Mouse (Mus musculus) erythroid progenitor cell, adult 5-6 weeks (primary cell): ENCODE measurements around the gene Ptprq. TPM values are rescaled to one million over a fixed set of nuclear protein-coding genes. Genes with fewer than 3 reads are reported as not detected.

Experiments used
- ATAC-seq: replicated peaks from 2 replicates; pipeline ENCODE4 v1.8.0; 2016; ENCODE audit warnings: moderate number of reproducible peaks, mild to moderate bottlenecking, moderate TSS enrichment, inconsistent platforms; ENCODE audit not compliant: poor library complexity, low FRiP score, severe bottlenecking
- total RNA-seq, 2 experiments: library from RNA; stranded (forward) in 1 of 2; stranded (reverse) in 1 of 2; fragments of 150-400 nt in 1 of 2; fragments of 186-747, 209-891 nt in 1 of 2; gene quantifications; 2 replicates each; pipeline versions ENCODE4 v1.2.3 to v1.2.4; 2015 to 2017; ENCODE audit warnings: low replicate concordance in 2 of 2

Gene Ptprq
- total RNA-seq, 2 experiments from 2014 or later: not detected

DNA sequence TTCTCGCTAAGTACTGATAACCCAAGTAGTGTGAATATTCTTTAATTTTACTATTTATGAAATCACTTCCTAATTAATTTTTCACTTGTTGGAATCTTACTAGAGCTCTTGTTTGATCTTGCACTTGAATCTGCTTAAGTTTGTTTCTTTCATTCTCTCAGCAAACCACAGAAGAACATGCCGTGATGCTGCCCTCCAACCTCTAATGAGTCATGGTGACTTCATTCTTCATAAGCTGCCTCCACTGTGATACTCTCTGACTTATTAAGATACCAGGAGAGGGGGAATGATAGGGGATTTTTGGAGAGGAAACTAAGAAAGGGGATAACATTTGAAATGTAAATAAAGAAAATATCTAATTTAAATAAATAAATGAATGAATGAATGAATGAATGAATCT, 60.7 kb downstream of the Ptprq start:
- ATAC-seq: no peak

DNA sequence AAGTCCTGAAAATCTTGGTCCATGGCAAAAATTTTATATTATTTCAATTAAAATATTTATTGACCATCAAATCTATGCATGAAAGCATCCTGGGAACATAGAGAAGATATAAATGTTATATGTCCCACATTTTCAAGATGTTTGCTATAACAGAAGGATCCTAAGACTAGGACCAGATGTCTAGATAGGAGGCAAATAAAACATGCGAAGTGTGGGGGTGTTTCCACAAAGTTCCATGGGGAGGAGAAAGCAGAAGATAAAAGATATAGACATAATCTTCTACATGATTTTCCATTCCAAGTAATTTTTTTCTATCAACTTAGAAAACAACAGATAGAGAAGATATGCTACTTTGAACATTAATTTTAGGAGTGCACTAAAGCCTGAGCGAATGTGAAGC, 70.2 kb downstream of the Ptprq start:
- no peak for ATAC-seq

- no peak for ATAC-seq
These were observed 91.7 kb downstream of the Ptprq start for GRCm38 (mm10) chr10:107628104-107628503.

GRCm38 (mm10) chr10:107626648-107627047, 93.2 kb downstream of the Ptprq start:
- no peak for ATAC-seq

DNA sequence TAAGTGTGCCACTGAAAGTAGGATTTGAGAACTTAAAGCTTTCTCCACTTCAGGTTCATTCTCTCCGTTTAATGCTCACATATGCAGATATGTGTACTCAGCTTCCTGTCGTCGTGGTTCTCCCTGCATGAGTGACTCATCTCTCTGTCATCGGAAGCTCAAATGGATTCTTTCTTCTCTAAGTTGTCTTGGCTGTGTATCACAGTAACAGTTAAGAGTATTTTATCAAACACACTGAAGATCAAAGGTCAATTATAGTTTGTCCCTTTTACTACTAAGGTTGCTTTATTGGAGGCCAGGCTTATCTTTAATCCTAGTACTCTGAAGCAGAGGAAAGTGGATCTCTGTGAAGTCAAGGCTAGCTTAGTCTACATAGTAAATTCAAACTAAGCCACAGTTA, 95.6 kb downstream of the Ptprq start:
- no peak for ATAC-seq

DNA sequence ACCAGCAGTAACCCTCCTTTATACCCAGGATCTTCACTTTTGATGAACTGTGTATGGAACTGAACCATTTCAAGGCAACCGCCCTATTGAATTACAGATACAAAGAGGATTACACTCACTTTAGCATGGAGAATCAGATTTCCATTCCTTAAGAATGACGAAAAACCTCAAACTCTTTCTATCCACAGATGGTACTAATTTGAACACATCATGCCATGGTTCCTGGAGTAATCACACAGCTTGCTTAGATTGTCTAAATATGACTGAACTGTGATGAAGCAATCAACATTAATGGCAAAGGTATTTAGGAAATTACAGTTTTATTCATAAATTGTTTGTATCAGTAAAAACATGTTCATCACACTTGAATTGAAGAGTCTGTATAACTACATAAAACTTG, 104.4 kb downstream of the Ptprq start:
- ATAC-seq: no peak

GRCm38 (mm10) chr10:107601371-107601770, 118.5 kb downstream of the Ptprq start:
- ATAC-seq: no peak

- ATAC-seq: no peak
These were observed 136.5 kb downstream of the Ptprq start for GRCm38 (mm10) chr10:107583360-107583759.

DNA sequence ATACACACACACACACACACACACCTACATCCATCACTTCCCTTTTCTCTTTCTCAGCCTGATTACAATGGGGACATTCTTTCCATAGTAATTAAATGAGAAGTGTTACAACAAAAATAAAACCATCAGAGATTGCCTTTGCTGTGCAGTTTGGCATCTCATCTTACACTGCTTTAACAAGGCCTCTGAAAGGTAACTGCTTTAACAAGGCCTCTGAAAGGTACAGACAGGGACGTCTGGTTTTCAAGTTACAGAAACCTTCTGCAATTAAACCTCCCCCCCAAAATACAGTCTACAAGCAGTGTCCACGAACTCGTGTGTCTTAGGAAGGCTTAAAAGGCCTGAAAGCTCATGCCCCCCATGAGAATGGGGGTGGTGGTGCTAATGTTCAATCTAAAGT, 150.8 kb downstream of the Ptprq start:
- no peak for ATAC-seq

GRCm38 (mm10) chr10:107568261-107568660, 151.6 kb downstream of the Ptprq start:
- ATAC-seq: no peak

- no peak for ATAC-seq
These were observed 157.0 kb downstream of the Ptprq start for GRCm38 (mm10) chr10:107562875-107563274.

DNA sequence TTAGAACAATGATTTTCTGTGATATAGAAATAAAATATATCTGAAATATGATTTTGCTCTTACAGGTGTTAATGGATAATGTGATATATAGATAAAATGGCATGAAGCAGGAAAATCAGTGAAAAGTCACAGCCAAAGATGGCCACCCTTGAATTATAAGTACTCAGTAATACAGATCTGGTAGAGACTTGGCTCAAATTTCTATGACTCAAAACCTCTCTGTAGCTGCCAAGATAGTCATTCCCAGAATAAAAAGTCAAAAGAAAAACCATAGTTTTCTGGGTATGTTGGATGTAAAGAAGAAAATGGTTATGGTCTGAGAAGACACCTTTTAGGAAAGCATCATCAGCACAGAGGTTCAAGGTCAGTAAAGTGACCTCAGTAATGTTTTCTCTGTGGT, 159.0 kb downstream of the Ptprq start:
- ATAC-seq: no peak

- ATAC-seq: no peak
These were observed 176.8 kb downstream of the Ptprq start for GRCm38 (mm10) chr10:107543026-107543425.

DNA sequence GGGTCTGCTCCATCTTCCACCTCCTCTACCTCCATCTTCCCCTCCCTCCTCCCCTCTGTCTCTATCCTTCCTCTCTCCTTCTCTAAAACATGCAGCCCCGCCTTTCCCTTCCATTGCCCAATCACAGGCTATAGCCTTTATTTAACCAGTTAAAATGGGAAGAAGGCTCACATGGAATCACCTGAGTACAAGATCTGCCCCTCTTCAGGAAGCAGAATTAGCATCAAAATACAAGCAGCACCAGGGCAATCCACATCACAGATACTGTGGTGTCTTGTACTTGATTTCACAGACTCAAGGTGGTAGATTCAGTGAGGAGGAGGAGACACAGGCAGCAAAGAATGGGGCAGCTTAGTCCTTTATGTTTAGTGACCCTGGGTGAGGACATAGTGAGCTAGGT, 191.1 kb downstream of the Ptprq start:
- ATAC-seq: no peak

GRCm38 (mm10) chr10:107519216-107519615, 200.6 kb downstream of the Ptprq start:
- no peak for ATAC-seq

DNA sequence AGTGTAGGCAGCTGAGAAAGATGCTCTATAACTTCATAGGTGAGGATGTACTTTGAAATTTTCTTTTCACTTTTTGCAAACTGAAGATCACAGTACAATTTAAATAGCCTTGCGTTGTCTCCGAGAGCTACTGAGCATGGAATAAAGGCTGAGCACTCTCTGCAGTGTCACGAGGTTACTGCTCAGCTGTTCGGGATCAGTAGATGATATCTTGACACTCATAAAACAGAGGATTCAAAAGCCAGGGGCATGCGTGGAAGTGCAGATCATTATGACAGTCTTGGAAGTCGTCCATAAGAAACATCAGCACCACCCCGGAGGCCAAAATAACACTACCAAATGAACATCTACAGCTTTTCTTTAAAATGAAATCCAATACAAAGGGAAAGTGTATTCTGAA, 203.2 kb downstream of the Ptprq start:
- ATAC-seq: no peak

GRCm38 (mm10) chr10:107514735-107515134, 205.1 kb downstream of the Ptprq start:
- ATAC-seq: no peak

GRCm38 (mm10) chr10:107506397-107506796, 213.5 kb downstream of the Ptprq start:
- no peak for ATAC-seq

- ATAC-seq: no peak
These were observed 216.4 kb downstream of the Ptprq start for GRCm38 (mm10) chr10:107503430-107503829.

GRCm38 (mm10) chr10:107502193-107502592, 217.7 kb downstream of the Ptprq start:
- ATAC-seq: no peak

GRCm38 (mm10) chr10:107499656-107500055, 220.2 kb downstream of the Ptprq start:
- no peak for ATAC-seq

DNA sequence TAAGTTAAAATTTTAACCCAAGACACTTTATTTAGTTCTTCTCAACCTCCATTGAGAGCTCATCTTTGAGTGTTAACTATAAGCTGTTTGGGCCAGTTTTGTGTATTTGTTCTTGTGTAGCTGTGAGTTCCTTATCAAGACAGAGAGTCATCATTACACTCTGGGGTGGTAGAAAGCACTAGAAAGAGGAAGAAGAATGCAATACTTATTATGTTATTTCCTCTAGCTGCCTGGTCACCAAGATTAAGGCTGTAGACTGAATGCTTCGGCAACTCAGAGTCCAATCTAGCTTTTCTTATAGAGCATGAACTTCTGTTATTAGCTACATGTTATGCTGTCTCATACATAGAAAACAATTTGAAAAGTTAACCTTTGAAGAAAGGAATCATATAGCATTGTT, 223.4 kb downstream of the Ptprq start:
- no peak for ATAC-seq

- no peak for ATAC-seq
These were observed 225.3 kb downstream of the Ptprq start, which contains the start of gene Myf6 for GRCm38 (mm10) chr10:107494568-107494967. Gene Myf6, minus strand, starts transcription at chr10:107494737.
